Mouse (Mus musculus): Measurements from ENCODE around the gene Dcaf5.
A peak's percentile ranks its signal among the peaks of the same experiment; 100 is the strongest.

- TF ChIP-seq POLR2A (IDR thresholded peaks at IDR 0.05; ENCODE audit: low read depth, low read length), result no peak
- TF ChIP-seq CTCF (conservative IDR thresholded peaks at IDR 0.05; ENCODE audit: insufficient read depth, insufficient read length, low read depth, low read length), result peak; percentile 56
These were observed 58.8 kb downstream of the Dcaf5 start for GRCm38 (mm10) chr12:80377604-80378003.

Measured in kidney, adult 2 months (tissue).